Mouse (Mus musculus) heart, adult 2 months (tissue): ENCODE data around the gene Fam122c.
A peak's percentile ranks its signal among the peaks of the same experiment; 100 is the strongest.

ENCODE experiments used
- CTCF ChIP-seq: fragments of 200-600 bp; IDR thresholded peaks from 2 replicates; pipeline ENCODE4 v1.8.1; 2022; ENCODE audit warnings: antibody characterized with exemption, mild to moderate bottlenecking, moderate library complexity
- EP300 ChIP-seq: fragments of 200-500 bp; IDR thresholded peaks from 2 replicates; pipeline ENCODE4 v1.6.1; 2011; ENCODE audit warnings: low read depth, low read length, control low read depth; ENCODE audit not compliant: insufficient read depth
- POLR2A ChIP-seq: fragments of 200-500 bp; IDR thresholded peaks from 2 replicates; pipeline ENCODE4 v1.6.1; 2011; ENCODE audit warnings: mild to moderate bottlenecking, low read depth, low read length, control low read depth; ENCODE audit not compliant: insufficient read depth

DNA sequence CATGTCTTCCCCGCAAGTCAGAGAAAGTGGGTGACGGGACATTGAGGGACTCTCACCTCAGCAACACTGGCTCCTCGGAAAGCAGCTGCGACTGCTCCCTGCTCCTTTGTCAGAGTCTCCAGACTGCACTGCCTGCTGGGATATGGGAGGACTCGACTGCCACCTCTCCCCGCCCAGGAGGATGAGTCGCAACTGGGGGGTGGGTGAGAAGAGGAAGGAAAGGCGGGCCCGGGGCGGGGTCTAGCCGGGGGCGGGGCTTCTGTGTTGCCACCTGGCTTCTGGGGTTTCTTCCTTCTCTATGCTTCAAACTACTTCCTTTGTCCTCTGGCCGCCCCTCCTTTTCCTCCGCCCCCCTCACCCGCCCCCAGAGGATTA lies 97.1 kb downstream of the Fam122c start, which contains the start of gene Mospd1:
- TF ChIP-seq CTCF (no peak), POLR2A (peak; percentile 98), EP300 (peak; percentile 57; the same call in 1 of the 2 replicates)
